Mouse (Mus musculus): ENCODE data around the gene Rassf5. TPM values are rescaled to one million over a fixed set of nuclear protein-coding genes. Genes with fewer than 3 reads are reported as not detected.
"Not testable (repeated sequence)": the region's sequence is repeated elsewhere in the genome, so short reads cannot be mapped to it uniquely, and the experiment has no call there.

Rassf5 gene
- polyA plus RNA-seq, 1 experiment from 2014 or later, result 6.5 TPM

- no peaks in the 10 kb centered on the region for H3K4me1 ChIP-seq
- H3K9me3 ChIP-seq, result no peaks in the 10 kb centered on the region
- H3K27ac ChIP-seq, result no peak overlapping the region
- no peak overlapping the region for H3K4me2 ChIP-seq
- no peak overlapping the region for H3K4me3 ChIP-seq
- H3K27me3 ChIP-seq, result no peaks in the 10 kb centered on the region
- WGBS, result 76% methylated on average over 6 of the region's 6 CpGs
- ATAC-seq (ENCODE audit: borderline replicate concordance, extremely low read depth, low FRiP score, low TSS enrichment), result no peak
- peaks cover 76% of the 10 kb centered on the region for H3K36me3 ChIP-seq
- no peak overlapping the region for H3K9ac ChIP-seq
Observed at GRCm38 (mm10) chr1:131173809-131174208, 71.2 kb downstream of the Rassf5 start.

- H3K27me3 ChIP-seq, result no peaks in the 10 kb centered on the region
- H3K4me3 ChIP-seq, result no peak overlapping the region
- no peaks in the 10 kb centered on the region for H3K4me1 ChIP-seq
- H3K36me3 ChIP-seq, result peaks cover 84% of the 10 kb centered on the region
- no peak overlapping the region for H3K4me2 ChIP-seq
- no peak overlapping the region for H3K9ac ChIP-seq
- ATAC-seq (ENCODE audit: borderline replicate concordance, extremely low read depth, low FRiP score, low TSS enrichment), result no peak
- 83% methylated on average over 7 of the region's 7 CpGs for WGBS
- H3K9me3 ChIP-seq, result no peaks in the 10 kb centered on the region
- no peak overlapping the region for H3K27ac ChIP-seq
Observed at GRCm38 (mm10) chr1:131173001-131173400, 72.1 kb downstream of the Rassf5 start.

- 88% methylated on average over 10 of the region's 10 CpGs for WGBS
- Histone ChIP-seq H3K27me3 (no peaks in the 10 kb centered on the region), H3K9me3 (no peaks in the 10 kb centered on the region), H3K4me3 (no peak overlapping the region), H3K4me1 (no peaks in the 10 kb centered on the region), H3K36me3 (peaks cover 85% of the 10 kb centered on the region), H3K4me2 (no peak overlapping the region), H3K9ac (no peak overlapping the region), H3K27ac (no peak overlapping the region)
- ATAC-seq (ENCODE audit: borderline replicate concordance, extremely low read depth, low FRiP score, low TSS enrichment), result no peak
Observed at GRCm38 (mm10) chr1:131167612-131168011, 77.4 kb downstream of the Rassf5 start.

GRCm38 (mm10) chr1:131164427-131164826 lies 80.6 kb downstream of the Rassf5 start:
- Histone ChIP-seq H3K4me1 (no peaks in the 10 kb centered on the region), H3K4me2 (no peak overlapping the region), H3K9ac (no peak overlapping the region), H3K4me3 (no peak overlapping the region), H3K36me3 (peaks cover 76% of the 10 kb centered on the region), H3K9me3 (no peaks in the 10 kb centered on the region), H3K27me3 (no peaks in the 10 kb centered on the region), H3K27ac (no peak overlapping the region)
- 83% methylated on average over 6 of the region's 6 CpGs for WGBS
- ATAC-seq (ENCODE audit: borderline replicate concordance, extremely low read depth, low FRiP score, low TSS enrichment), result no peak

- Histone ChIP-seq H3K4me2 (no peak overlapping the region), H3K27me3 (no peaks in the 10 kb centered on the region), H3K27ac (no peak overlapping the region), H3K9me3 (no peaks in the 10 kb centered on the region), H3K4me3 (no peak overlapping the region), H3K36me3 (peaks cover 62% of the 10 kb centered on the region), H3K9ac (no peak overlapping the region), H3K4me1 (no peaks in the 10 kb centered on the region)
- 82% methylated on average over 11 of the region's 11 CpGs for WGBS
- ATAC-seq (ENCODE audit: borderline replicate concordance, extremely low read depth, low FRiP score, low TSS enrichment), result no peak
Observed at GRCm38 (mm10) chr1:131161091-131161490, 84.0 kb downstream of the Rassf5 start.

- H3K4me1 ChIP-seq, H3K4me2 ChIP-seq, H3K27me3 ChIP-seq, H3K9ac ChIP-seq, H3K9me3 ChIP-seq, H3K4me3 ChIP-seq, H3K27ac ChIP-seq: not testable (repeated sequence)
- peaks cover 50% of the 10 kb centered on the region for H3K36me3 ChIP-seq
- ATAC-seq (ENCODE audit: borderline replicate concordance, extremely low read depth, low FRiP score, low TSS enrichment), result peak; percentile 64
- WGBS, result 76% methylated on average over 3 of the region's 3 CpGs
Observed at GRCm38 (mm10) chr1:131159573-131160327, 85.3 kb downstream of the Rassf5 start.

GRCm38 (mm10) chr1:131155456-131155855 lies 89.6 kb downstream of the Rassf5 start:
- no peak overlapping the region for H3K4me2 ChIP-seq
- H3K36me3 ChIP-seq, result peaks cover 13% of the 10 kb centered on the region
- H3K9ac ChIP-seq, result no peak overlapping the region
- no peaks in the 10 kb centered on the region for H3K9me3 ChIP-seq
- no peak for ATAC-seq (ENCODE audit: borderline replicate concordance, extremely low read depth, low FRiP score, low TSS enrichment)
- peaks cover 8% of the 10 kb centered on the region for H3K4me1 ChIP-seq
- H3K4me3 ChIP-seq, result no peak overlapping the region
- H3K27ac ChIP-seq, result no peak overlapping the region
- 49% methylated on average over 2 of the region's 2 CpGs for WGBS
- no peaks in the 10 kb centered on the region for H3K27me3 ChIP-seq

GRCm38 (mm10) chr1:131153018-131153629 lies 91.9 kb downstream of the Rassf5 start, which contains the start of gene Eif2d:
Eif2d (plus strand) TSS chr1:131153181.
- Histone ChIP-seq H3K4me2 (peak within 1 kb of the TSS; percentile 83), H3K27ac (peak within 1 kb of the TSS; percentile 25; the same call in 1 of the 2 replicates), H3K9me3 (no peaks in the 10 kb centered on the region), H3K4me3 (peak within 1 kb of the TSS; percentile 74), H3K4me1 (peaks cover 8% of the 10 kb centered on the region), H3K9ac (peak within 1 kb of the TSS; percentile 67), H3K27me3 (no peaks in the 10 kb centered on the region), H3K36me3 (no peaks in the 10 kb centered on the region)
- WGBS, result under 1% methylated on average over 27 of the region's 27 CpGs
- peak; percentile 99 for ATAC-seq (ENCODE audit: borderline replicate concordance, extremely low read depth, low FRiP score, low TSS enrichment)

- no peak overlapping the region for H3K9ac ChIP-seq
- 57% methylated on average over 1 of the region's 1 CpGs for WGBS
- peaks cover 8% of the 10 kb centered on the region for H3K4me1 ChIP-seq
- H3K4me3 ChIP-seq, result no peak overlapping the region
- no peaks in the 10 kb centered on the region for H3K36me3 ChIP-seq
- no peak for ATAC-seq (ENCODE audit: borderline replicate concordance, extremely low read depth, low FRiP score, low TSS enrichment)
- no peaks in the 10 kb centered on the region for H3K9me3 ChIP-seq
- H3K27ac ChIP-seq, result no peak overlapping the region
- no peaks in the 10 kb centered on the region for H3K27me3 ChIP-seq
- H3K4me2 ChIP-seq, result no peak overlapping the region
Observed at GRCm38 (mm10) chr1:131149496-131149895, 95.6 kb downstream of the Rassf5 start.

GRCm38 (mm10) chr1:131146181-131146614 lies 98.9 kb downstream of the Rassf5 start:
- Histone ChIP-seq H3K27me3 (no peaks in the 10 kb centered on the region), H3K27ac (no peak overlapping the region), H3K4me1 (no peaks in the 10 kb centered on the region), H3K9ac (no peak overlapping the region), H3K4me3 (no peak overlapping the region), H3K4me2 (no peak overlapping the region), H3K36me3 (no peaks in the 10 kb centered on the region), H3K9me3 (no peaks in the 10 kb centered on the region)
- WGBS, result 77% methylated on average over 3 of the region's 3 CpGs
- no peak for ATAC-seq (ENCODE audit: borderline replicate concordance, extremely low read depth, low FRiP score, low TSS enrichment)

- not testable (repeated sequence) for H3K9me3 ChIP-seq; ATAC-seq (ENCODE audit: borderline replicate concordance, extremely low read depth, low FRiP score, low TSS enrichment)
- WGBS, result 83% methylated on average over 3 of the region's 3 CpGs
Observed at GRCm38 (mm10) chr1:131145222-131145621, 99.8 kb downstream of the Rassf5 start.

GRCm38 (mm10) chr1:131142472-131142871 lies 102.6 kb downstream of the Rassf5 start:
- no peak for ATAC-seq (ENCODE audit: borderline replicate concordance, extremely low read depth, low FRiP score, low TSS enrichment)
- no peak overlapping the region for H3K4me2 ChIP-seq
- peaks cover 6% of the 10 kb centered on the region; the same call in 1 of the 2 replicates for H3K4me1 ChIP-seq
- H3K27ac ChIP-seq, result no peak overlapping the region
- no peak overlapping the region for H3K9ac ChIP-seq
- no peak overlapping the region for H3K4me3 ChIP-seq
- H3K36me3 ChIP-seq, result no peaks in the 10 kb centered on the region
- WGBS, result 77% methylated on average over 1 of the region's 1 CpGs
- no peaks in the 10 kb centered on the region for H3K27me3 ChIP-seq
- H3K9me3 ChIP-seq, result no peaks in the 10 kb centered on the region

More at GRCm38 (mm10) chr1:131145222-131145621, 99.8 kb downstream of the Rassf5 start:
- H3K9ac ChIP-seq, H3K4me1 ChIP-seq, H3K4me3 ChIP-seq, H3K27me3 ChIP-seq, H3K36me3 ChIP-seq, H3K4me2 ChIP-seq, H3K27ac ChIP-seq: not testable (repeated sequence)

Measured in lung, embryonic 15.5 days (tissue).